Mouse (Mus musculus): ENCODE measurements around the gene Cpeb4. TPM values are rescaled to one million over a fixed set of nuclear protein-coding genes. Genes with fewer than 3 reads are reported as not detected.

Cpeb4 gene
- 3.9 and 5.1 TPM in 2 replicates for polyA plus RNA-seq (2012)

DNA sequence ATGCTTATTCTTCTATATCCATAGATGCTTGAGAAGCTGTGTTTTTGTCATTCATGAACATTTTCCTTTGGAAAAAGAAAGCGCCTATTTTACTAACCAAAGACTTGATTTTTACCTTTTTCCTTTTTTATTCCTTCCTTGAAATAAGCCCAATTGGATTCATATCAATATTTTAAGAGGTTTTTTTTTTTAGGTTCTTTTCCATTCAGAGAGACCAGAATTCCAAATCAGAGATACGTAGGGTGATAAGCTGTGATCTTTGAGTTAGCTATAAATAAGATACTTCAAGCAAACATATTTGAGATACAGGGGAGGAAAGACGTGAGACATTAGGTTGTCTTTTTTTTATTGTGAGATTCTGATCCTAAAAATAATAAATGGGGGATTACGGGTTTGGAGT, at the start of gene Cpeb4:
TSS of gene Cpeb4 (plus strand) at position 301 of the 400 bp plus-strand sequence.

DNA sequence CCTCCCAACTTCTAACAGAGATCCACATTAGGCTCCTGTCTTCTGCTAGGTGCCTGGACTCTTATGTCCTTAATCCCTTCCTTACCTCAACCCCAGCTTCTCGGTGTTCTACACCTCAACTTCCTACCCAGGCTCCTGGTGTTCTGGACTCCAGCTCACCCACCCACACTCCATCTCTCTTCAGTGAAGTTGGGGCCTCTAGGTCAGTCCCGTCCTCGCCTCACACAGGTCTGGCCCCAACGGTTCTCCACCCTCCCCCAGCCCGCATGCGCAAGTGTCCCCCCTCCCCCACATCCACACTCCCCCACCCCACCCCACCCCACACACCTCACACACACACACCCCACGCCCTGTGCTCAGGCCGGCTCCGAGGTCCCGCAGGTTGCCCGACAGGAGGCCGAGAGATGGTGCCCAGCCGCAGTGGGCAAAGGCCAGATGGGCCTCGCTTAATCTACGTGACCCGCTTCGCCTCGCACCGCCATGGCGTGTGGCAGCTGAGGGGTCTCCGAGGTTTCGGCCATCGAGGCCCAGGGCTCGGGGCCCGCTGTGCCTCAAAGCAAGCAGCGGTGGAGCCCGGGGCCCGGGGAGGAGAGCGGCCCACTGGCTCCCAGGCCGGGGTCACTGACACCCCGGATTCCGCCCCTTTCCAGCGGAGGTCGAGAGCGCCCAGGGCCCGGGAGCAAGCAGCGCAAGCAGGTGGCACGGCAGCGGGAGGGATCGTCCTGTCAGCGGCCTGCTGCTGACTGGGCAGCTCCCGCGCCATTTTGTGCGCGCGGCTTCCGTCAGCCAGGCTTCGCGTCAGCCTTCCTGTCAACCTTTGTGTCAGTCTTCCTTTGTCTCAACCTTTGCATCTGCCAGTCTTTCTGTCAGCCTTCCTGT, 93.5 kb downstream of the Cpeb4 start, which contains the start of gene 4930524B15Rik:
TSS of gene 4930524B15Rik (plus strand) at position 337 of the 879 bp plus-strand sequence.

Other genes starting within 250 kb of the Cpeb4 start
- 10.5 and 13.0 TPM in 2 replicates for gene Bod1, start 200.3 kb upstream of the Cpeb4 start, polyA plus RNA-seq (2012)
- not detected in 2 replicates for gene 4930524B15Rik, start 93.4 kb downstream of the Cpeb4 start, polyA plus RNA-seq (2012)
- gene Nsg2, start 128.3 kb downstream of the Cpeb4 start, polyA plus RNA-seq (2012): 0.28 and 0.29 TPM in 2 replicates

All from megakaryocyte-erythroid progenitor cell, adult 5 weeks (primary cell).